Mouse (Mus musculus): Measurements from ENCODE around the gene Prkch.

Gene Prkch

DNA sequence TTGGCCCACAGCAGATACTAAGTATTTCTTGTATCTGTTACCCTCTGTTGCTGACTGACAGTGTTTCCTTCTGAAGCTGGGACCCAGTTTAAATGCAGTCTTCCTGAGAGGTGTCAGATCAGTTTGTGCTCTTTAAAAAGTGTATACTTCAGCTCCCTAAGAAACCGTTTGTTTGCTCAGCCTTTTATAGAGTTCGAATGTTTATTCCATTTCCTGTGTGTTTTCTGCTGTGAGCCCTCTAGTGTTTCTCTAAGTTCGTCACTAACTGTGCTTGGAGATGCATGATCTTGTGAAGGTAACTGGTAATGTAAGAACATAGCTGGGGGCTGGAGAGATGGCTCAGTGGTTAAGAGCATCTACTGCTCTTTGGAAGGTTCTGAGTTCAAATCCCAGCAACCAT, 27.1 kb downstream of the Prkch start:
- no peak for DNase-seq (ENCODE audit: low spot score)

DNA sequence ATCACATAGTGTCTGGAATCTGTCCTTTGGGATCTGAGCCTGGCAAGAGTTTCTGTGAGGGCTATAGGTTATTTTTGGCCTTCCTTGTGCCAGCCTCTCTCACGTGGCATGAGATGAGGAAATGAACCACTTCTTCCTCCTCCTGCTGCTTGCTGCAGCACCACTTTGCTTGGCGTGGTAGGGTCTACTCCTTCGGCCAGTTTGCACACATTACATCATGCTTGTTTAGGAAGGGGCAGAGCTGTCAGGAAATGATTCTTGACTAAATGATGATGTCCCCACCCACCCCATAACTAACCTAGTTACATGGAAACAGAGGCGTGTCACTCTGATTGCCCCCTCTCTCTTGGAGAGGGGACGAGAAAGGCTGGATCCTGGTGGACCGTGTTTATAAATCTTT, 28.6 kb downstream of the Prkch start:
- DNase-seq (ENCODE audit: low spot score) = no peak

DNA sequence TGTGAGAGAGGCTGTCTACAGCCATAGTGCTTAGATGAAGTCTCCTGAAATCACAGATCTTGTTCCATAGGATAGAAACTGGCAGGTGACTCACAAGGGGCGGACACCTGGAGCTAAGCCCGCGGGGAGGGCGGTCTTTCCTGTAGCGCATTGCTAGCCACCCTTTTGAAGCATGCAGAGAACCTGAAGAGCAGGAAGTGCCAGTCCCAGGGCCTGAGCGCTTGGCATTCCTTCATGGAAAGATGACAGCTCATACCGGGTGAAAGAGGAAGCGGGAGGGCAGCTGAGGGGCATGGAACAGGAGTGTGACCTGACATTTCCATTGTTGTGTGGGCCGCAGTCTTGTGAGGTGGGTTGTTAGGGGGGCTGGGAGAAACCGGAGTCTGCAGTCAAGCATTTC, 33.1 kb downstream of the Prkch start:
- no peak for DNase-seq (ENCODE audit: low spot score)

DNA sequence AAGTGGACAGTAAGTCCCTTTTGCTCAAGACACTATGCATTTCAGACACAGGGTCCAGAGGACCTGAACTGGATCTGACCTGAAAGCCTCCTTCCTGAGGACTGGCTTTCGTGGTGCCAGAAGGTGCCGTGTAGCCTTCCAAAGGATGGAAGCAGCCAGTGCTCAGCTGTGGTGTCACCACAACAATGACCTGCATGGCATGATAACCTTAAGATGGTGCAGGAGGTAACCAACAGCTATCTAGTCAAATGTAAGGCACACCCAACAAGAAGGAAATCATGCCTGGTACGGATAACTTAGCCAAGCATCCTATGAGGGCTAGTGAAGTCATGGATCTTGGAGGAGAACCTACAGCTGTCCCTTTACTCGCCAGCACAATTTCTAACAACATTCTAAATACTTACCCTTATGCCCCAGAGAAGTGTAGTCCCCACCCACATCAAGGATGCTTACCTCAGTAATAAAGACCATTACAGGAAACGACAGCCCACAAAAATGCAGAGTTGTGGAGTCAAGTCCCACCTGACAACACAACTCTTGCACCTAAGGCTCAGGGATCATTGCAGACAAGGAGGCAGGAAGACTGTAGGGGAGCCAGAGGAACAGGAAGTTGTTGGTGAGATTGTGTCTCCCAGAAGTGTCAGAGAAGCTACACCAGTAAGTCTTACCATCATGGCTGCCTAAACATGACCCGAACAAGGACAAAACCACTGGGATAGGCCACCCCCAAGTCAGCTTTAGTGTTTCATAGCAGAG, 40.9 kb downstream of the Prkch start:
- no peak for DNase-seq (ENCODE audit: low spot score)

DNA sequence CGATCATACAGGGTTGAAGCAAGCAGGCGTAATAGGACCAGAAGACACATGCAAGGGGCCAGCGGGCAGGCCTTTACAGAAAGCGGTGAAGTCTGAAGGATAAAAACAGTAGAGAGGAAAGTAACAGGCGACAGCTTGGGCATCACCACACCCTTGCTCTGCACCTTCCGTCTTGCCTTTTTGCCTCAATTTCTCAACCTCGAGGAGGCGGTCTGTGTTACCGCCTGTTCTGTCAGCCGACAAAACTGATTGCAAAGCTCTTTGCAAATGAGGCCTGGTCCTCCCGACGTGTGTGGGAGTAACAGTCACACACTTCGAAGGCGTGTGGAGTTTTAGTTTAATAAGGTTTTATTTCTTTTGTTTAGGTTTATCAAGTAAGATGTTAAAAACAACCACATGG, 43.3 kb downstream of the Prkch start:
- no peak for DNase-seq (ENCODE audit: low spot score)

DNA sequence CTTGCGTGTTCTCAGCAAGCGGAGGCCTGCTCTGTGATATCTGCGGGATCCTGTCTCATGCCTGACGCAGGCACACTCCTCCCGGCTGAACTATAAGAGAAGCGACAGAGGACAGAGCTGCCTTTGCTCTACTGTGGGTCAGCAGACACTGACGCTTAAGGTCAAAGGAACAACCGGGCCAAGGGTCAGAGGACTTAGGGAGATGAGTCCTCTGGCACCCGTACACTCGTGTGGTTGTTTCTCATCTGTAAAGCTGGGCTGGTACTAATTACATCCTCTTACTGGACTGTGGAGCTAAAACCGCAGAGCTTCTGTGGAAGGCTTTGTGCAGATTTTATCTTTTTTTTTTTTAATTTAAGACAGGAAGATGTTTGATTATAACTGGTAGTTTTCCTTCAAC, 46.0 kb downstream of the Prkch start:
- no peak for DNase-seq (ENCODE audit: low spot score)

DNA sequence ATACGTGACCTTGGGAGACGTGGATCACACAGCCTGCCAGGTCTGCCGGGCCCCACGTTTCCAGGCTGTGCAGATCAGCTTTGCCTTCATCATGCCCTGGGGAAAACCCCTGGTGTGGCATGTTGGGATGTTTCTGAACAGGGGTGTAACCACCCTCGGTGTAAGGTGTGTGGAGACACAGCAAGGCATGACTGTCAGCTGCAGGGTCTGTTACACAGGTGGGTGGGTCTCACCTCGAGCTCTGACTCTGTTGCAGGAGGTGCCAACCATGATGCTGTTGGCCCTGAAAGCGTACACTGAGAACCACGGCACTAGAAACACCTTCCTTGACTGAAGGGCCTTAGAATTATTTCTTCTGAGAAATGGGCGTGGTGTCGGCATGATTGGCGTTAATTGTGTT, 46.6 kb downstream of the Prkch start:
- no peak for DNase-seq (ENCODE audit: low spot score)

DNA sequence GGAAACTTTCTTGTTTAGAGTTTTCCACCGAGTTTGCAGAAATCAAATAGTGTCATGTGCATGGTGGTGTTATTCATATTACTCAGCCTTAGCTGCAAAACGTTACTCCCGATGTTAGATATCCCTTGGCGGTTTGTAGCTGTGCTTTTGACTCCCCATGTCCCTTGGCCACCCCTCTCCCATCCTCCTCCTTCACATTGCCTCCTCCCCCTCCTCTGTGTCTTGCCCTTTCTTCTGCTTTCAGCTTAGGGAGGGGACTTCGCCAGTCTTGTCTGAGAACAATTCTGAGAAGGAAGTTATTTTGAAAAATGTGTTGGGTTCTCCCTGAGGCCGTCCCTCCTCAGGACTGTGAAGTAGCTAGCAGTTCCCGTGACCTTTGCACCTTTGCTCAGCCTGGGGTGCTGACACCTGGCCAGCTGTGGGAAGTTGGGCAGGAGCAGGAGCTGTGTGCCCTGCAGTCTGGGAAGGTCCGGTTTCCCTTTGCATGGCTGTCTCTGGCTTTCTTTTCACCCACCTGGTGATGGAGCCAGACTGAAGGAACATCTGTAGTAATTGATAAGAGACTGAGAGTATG, 48.2 kb downstream of the Prkch start:
- no peak for DNase-seq (ENCODE audit: low spot score)

DNA sequence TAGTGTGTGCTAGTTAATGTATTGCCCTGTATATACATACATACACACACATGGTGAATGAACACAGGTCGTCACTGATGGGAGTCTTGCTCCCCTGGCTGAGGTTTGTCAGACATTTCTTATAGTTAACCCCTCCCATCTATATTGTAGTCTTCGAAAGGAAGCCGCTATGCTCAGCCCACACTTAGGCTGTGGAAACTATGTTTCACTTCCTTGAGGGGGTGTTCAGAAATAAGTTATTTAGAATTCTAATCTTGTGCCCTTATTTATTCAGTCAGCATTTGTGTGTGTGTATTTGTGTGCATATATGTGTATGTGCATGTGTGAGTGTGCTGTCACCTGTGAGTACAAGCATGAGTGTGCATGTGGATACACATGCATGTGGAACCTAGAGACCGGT, 49.1 kb downstream of the Prkch start:
- no peak for DNase-seq (ENCODE audit: low spot score)

DNA sequence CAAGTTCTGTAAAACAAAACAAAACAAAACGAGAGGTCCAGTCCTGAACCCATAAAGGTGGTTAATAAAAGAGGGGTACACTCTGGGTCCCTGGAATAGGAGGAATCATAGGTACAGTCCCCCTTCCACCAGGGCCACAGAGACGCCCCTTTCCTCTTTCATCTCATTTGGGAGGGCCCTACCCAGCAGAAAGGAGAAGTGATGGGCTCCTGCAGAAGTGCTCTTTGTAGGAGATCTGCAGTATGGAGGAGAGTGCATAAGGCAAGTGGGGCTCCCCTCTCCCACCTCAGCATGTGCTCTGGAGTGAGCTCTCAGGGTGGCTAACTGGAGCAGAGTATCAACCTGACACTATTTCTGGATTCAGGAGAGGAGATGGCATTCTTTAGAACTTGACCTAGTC, 55.0 kb downstream of the Prkch start:
- no peak for DNase-seq (ENCODE audit: low spot score)

DNA sequence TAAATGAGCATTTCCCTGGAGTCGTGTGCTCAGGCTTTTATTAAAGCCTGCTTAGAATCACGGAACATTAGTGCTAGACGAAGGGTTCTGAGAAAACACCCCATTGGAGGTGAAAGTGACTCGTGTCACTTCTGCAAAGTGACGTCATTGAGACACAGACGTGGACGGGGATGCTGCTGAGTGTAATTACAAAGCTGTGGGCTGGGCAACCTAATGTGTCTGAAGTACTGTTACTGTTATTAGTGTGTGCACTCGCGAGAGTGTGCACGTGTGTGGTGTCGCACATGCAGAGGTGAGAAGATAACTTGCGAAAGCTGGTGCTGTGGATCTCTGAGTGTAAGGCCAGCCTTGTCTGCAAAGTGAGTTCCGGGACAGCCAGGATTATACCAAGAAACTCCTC, 56.6 kb downstream of the Prkch start:
- DNase-seq (ENCODE audit: low spot score) = no peak

DNA sequence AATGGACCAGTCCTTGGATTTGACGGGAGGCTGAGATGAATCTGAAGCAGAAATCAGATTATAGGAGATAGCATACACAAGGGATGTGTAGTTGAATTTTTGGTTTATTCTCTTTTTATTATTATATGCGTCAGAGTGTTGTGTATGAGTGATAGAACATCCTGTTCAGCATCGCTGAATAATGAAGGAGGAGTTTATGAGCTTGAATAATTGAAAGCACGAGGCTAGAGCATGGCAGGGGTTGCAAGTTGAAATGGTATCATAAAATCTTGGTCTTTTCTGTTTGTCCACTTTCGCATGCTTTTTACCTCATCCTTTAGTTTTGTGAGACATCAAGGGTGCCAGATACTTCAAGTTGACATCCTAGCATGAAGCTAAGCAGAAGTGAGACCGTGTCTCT, 60.6 kb downstream of the Prkch start:
- DNase-seq (ENCODE audit: low spot score) = no peak

DNA sequence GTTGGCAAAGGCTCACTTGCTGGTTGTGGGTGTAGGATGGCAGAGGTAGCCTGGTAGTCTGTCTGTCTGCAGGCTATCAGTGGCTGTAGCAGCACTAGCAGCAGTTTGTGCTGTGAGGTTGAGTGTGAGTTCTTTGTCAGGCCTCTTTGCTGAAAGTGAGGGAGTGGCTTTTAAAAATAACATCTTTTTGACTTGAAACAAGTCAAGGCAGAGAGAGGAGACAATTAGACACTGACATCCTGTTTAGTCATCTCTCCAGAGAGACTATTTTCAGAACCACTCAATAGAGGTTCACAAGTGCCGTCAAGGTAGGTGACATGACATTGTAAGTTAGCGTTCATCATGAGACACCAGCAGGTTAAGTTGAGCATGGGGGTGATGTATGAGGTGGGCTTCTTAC, 63.1 kb downstream of the Prkch start:
- DNase-seq (ENCODE audit: low spot score) = no peak

DNA sequence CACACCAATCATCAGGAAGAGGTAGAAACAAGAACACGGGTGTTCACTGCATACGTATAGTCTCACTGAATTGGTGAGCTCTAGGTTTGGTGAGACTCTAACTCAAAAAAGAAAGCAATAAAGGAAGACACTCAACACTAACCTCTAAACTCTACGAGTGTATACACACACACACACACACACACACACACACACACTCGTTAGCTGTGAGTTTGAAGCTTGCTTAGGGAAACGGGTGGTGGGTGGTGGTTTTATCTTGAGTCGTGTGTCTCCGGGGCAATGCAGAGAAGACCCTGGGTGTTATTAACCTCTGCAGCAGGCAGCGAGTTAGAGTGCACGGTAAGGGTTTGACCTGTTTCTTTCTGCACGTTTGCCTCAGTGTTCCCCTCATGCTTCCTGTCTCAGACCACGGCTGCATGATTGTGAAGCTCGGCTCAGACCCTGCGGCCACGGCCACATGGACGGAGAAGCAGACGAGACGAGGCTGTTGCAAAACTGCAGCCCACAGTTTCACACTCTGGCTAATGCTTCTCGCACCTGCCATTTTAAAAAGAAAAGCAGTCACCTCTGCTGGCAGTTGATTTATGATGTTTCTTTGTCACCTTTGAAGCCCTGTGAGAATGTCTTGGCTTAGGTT, 72.1 kb downstream of the Prkch start:
- DNase-seq (ENCODE audit: low spot score) = no peak

DNA sequence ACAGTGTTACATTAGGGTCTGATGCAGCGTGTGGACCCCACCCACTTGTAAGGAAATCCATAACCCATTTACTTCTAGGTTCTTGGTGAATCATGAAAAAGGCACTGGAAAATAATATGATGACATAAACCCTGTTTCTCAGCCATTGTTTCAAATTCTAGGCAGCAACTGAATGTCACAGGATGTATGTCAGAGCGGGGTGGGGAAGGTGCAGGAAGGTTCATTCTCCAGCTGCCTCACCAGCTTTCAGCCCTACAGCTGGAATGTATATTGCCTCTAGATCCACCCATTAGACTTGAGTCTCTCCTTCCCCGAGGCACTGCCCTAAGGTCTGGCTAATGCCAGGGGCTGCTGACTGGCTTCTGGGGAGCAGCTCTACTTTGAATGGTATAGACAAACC, 78.8 kb downstream of the Prkch start:
- no peak for DNase-seq (ENCODE audit: low spot score)

DNA sequence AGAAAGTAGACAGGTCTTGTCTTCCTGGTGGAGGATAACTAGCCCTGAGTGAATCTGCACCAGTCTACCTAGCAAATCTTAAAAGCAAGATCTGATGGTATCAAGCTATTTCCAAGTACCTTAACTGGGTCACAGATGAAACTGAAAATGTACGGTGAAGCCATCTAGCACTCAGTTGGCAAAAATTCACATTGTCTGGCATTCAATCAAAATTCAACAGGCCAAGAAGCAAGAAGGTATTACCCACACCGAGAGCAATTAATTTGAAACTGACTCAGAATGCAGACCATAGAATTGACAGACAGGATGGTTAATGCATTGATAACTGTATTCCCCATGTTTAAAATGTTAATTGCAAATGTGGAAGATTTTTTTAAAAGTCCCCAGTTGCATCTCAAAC, 82.1 kb downstream of the Prkch start:
- DNase-seq (ENCODE audit: low spot score) = no peak

DNA sequence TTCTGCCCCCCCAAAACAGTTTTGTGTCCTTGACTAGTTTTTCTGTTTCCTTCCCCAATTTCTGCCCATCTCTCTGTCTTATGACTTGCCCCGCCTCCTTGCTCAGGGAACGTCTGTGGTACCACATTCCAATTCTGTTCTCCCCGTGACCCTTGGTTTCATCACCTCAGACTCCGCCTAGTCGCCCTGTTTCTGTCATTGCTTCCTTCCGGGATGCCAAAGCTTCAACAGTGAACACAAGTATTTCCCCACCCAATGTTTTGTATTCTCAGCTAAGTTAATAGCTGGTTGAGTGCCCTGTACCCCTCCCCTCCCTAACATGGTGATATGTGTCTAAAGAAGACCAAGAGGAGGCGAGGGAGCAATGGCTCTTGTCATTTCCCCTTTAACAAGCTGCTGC, 83.0 kb downstream of the Prkch start:
- DNase-seq (ENCODE audit: low spot score) = no peak

DNA sequence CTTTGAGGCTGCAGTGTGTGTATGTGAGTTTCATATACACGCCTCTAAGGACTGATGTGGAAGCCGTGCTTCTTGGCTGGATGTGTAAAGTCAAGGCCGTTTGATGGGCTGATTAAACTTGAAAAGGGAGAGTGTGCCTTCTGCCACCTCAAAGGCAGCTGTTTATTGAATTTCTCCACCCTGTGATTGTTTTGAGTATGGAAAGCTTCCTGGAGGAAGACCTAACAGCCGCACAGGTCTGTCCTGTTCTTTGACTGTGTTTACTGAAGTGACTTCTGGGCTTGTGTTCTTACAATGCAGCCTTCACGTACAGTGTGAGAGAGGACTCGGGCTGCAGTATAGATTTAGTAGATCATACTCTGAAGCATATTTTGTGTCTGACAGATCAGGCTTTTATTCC, 86.1 kb downstream of the Prkch start:
- no peak for DNase-seq (ENCODE audit: low spot score)

DNA sequence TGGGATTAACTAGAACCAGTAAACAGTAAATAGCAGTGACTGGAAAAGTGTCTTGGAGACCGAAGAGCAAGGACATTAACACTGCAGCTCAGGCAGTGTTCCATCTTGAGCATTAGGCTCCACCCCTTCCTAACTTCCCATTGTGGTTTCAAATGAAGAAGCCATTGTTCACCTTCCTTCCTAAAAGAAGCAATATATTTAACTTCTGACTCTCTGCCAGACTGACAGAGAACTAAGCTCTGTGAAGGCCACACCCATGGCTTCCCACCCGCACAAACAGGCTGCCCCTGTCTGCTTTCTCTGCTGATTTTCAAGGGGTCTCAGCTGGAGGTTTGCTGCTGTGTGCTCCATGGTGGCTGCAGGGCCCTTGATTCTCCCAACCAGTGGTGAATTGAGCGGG, 86.9 kb downstream of the Prkch start:
- DNase-seq (ENCODE audit: low spot score) = no peak

DNA sequence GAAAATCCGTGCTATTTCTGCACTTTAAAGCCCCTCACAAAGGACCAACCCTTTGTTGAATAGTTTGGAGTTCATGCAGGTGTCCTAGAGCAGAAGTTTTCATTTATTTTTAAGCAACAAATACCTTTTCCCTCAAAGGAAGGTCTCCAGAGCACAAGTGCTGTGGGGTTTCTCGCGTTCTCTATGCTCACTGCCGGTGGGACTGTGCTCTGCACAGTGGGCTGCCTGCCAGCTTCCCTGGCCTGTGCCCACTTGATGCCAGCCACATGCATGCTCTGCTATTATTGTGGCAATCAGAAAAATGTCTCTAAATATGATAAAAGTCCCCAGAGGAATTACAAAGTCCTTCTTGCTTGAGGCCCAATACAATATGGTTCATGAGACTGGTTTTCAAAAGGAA, 87.4 kb downstream of the Prkch start:
- DNase-seq (ENCODE audit: low spot score) = no peak

DNA sequence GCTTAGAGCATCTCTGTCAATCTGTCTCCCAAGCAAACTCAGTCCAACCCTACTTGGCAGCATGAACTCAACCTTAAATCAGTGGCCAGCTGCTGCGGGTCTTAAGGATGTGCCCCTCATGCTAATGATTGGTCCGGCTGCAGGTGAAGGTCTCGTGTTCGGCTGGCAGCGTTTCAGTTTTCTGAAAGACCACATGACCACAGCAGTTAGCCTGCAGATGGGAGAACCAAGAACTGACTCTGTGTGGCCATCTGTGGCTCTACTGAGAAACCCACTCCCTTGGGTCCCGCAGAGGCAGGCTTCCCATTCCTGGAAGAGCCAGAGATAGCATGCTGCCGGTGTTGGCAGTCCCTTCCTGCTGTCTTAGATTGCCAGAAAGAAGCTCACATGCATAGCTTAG, 89.2 kb downstream of the Prkch start:
- no peak for DNase-seq (ENCODE audit: low spot score)

DNA sequence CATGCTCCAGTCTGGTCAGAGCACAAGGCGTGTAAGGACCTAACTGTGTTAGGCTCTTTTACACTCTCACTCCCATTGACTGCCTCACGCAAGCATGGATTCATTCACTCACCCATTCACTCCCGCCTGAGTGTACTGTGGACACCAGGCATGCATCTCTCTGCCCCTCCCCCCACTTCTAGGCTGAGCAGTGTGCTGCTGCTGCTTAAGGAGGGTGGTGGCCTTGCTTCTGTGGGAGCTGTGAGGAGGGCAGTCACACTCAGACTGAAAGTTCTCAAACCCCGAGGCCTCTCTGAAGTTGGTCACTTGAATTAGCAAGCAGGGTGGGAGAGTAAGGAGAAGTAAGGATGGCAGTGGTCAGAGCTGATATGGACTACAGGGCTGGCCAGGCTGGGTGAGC, 90.6 kb downstream of the Prkch start:
- no peak for DNase-seq (ENCODE audit: low spot score)

DNA sequence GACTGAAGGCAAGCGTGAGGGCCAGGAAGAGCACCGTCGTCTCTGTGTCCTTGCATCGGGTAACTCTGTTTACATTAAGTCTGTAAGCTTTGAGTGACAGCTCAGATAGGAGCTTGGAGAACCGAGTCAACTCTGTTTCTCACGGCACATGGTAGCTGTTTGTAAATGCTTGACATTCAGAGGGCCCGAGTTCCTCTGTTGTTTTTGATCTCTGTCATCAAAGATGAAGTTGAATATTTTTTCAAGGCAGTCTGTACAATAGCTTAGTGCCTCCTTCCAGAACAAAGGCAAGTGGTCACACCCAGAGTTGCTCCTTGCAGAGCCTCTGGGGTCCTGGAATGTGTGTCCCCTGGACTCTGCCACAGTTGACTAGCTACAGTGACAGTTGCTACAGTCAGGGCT, 94.8 kb downstream of the Prkch start:
- DNase-seq (ENCODE audit: low spot score) = no peak

DNA sequence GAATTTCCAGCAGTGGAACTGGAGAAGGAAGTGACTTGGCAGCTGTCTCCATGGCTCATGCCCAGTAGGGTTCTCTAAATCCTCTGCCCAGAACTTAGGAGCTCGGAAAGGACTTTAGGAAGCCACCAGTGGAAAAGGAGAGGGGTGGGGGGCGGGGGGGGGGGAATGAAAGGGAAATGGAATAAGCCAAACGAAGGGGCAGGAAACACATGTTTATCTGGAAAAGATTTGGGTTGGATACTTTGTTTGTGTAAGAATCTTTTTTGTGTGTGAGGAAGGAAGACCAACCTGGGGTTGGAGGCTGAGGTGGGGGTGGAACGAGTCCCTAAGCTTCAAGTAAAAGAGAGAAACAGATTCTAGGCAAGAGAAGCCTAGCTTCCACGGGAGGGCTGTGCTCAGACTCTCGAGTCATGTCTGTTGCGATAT, 98.3 kb downstream of the Prkch start:
- no peak for DNase-seq (ENCODE audit: low spot score)
